Mouse (Mus musculus) frontal cortex, postnatal 25 days (tissue): ENCODE measurements at regions not wholly inside any gene's neighbourhood (a gene's known extent, or its start where the extent isn't known, plus 50 kb on each side); places are given as distances from the start of the nearest gene placed in this dataset.

ENCODE experiments used
- DNase-seq, 2 experiments: peaks; one replicate each; pipeline ENCODE4 v3.0.0; 2022; ENCODE audit warnings: low spot score in 2 of 2

- DNase-seq: no peak
Observed at GRCm38 (mm10) chr4:127862875-127863274, 107.9 kb downstream of the CK137956 start.

GRCm38 (mm10) chr4:127861319-127862117, 109.2 kb downstream of the CK137956 start:
- no peak for DNase-seq

GRCm38 (mm10) chr4:127860271-127860670, 110.5 kb downstream of the CK137956 start:
- no peak for DNase-seq

- DNase-seq: no peak
Observed at GRCm38 (mm10) chr4:127859505-127859904, 111.2 kb downstream of the CK137956 start.

GRCm38 (mm10) chr4:127858566-127858965, 112.2 kb downstream of the CK137956 start:
- DNase-seq: no peak

GRCm38 (mm10) chr4:127855836-127856235, 114.9 kb downstream of the CK137956 start:
- DNase-seq: no peak

- DNase-seq: no peak
Observed at GRCm38 (mm10) chr4:127854776-127855409, 115.9 kb downstream of the CK137956 start.

GRCm38 (mm10) chr4:127849306-127849705, 121.4 kb downstream of the CK137956 start:
- no peak for DNase-seq

- no peak for DNase-seq
Observed at GRCm38 (mm10) chr4:127846321-127846720, 124.4 kb downstream of the CK137956 start.

GRCm38 (mm10) chr4:127843421-127843820, 127.3 kb downstream of the CK137956 start:
- DNase-seq: no peak

- DNase-seq: no peak
Observed at GRCm38 (mm10) chr4:127833668-127834067, 137.1 kb downstream of the CK137956 start.

- DNase-seq: no peak
Observed at GRCm38 (mm10) chr4:127826988-127827387, 143.8 kb downstream of the CK137956 start.

- no peak for DNase-seq
Observed at GRCm38 (mm10) chr4:127819501-127819900, 151.2 kb downstream of the CK137956 start.

- DNase-seq: no peak
Observed at GRCm38 (mm10) chr4:127819009-127819408, 151.7 kb downstream of the CK137956 start.

GRCm38 (mm10) chr4:127814631-127815030, 156.1 kb downstream of the CK137956 start:
- no peak for DNase-seq

GRCm38 (mm10) chr4:127812047-127812545, 158.7 kb downstream of the CK137956 start:
- DNase-seq: no peak

GRCm38 (mm10) chr4:127810899-127811510, 159.7 kb downstream of the CK137956 start:
- DNase-seq: no peak

- DNase-seq: no peak
Observed at GRCm38 (mm10) chr4:127809006-127809405, 161.7 kb downstream of the CK137956 start.

- no peak for DNase-seq
Observed at GRCm38 (mm10) chr4:127789206-127789605, 181.5 kb downstream of the CK137956 start.

GRCm38 (mm10) chr4:127785786-127786185, 185.0 kb downstream of the CK137956 start:
- no peak for DNase-seq

GRCm38 (mm10) chr4:127771966-127772500, 198.7 kb downstream of the CK137956 start:
- no peak for DNase-seq

- DNase-seq: peak; percentile 7 to 9
Observed at GRCm38 (mm10) chr4:127763736-127764135, 207.0 kb downstream of the CK137956 start.
